Mouse (Mus musculus) E14TG2a.4 (cell line): ENCODE measurements around the gene Ano6.

Experiments used
- CTCF ChIP-seq: conservative IDR thresholded peaks from 2 replicates; pipeline ENCODE4 v1.5.1; 2014; ENCODE audit warnings: low read length
- POU5F1 ChIP-seq: IDR thresholded peaks from 2 replicates; pipeline ENCODE4 v1.6.1; 2014; ENCODE audit warnings: low read length, borderline replicate concordance

GRCm38 (mm10) chr15:95844412-95844811 lies 53.8 kb downstream of the Ano6 start:
- TF ChIP-seq CTCF (no peak), POU5F1 (no peak)
